In genomic region chr8:128320797-128321196, GRCm38 (mm10) we compare ENCODE assay signal across 14 mouse cellular contexts. TPM values are rescaled to one million over a fixed set of nuclear protein-coding genes. Genes with fewer than 3 reads are reported as not detected.
DNase-seq lines count a peak whose midpoint lies in the region.
"Had no signal": no experiment of that assay in that cellular context is flagged by ENCODE, and none has a peak within 500 bp of the region (broad histone marks: within the 10 kb centered on the region; RNA-seq: fewer than 3 reads in every experiment).

No protein-coding gene starts in this region.

- peak; percentile 14 for DNase-seq in CD4-positive helper T cell, adult 2 months (ENCODE audit: low read depth, low spot score)
- DNase-seq in T-cell, adult 2 months (ENCODE audit: low spot score): peak; percentile 1
- peak; percentile 27 for DNase-seq in induced T-regulatory cell, adult 2 months (ENCODE audit: low read depth)
- DNase-seq in naive thymus-derived CD4-positive, alpha-beta T cell, adult 2 months (ENCODE audit: low read depth): peak; percentile 48
- no peak for DNase-seq in adrenal gland, postnatal 25 days
- DNase-seq in frontal cortex, postnatal 25 days (ENCODE audit: low spot score in 2 of 2): no peak
- no peak for DNase-seq in cerebellum, adult 11-12 months
- DNase-seq: adrenal gland, postnatal 14 days; cerebellum, adult 2 months; cerebellum, postnatal 10 days; embryo, embryonic 11 days; gastrocnemius, postnatal 10 days; heart, postnatal 36 days; kidney, adult 18-20 months had no signal

RNA-seq across cellular contexts. Expression of gene Nrp1, which starts 37.6 kb away (rescaled TPM):
- total RNA-seq in adrenal gland, postnatal 25 days (2021): 115 and 135 TPM in 2 replicates

Comparison
In these comparisons a context has a peak if more than half of its experiments do, and no peak if none do; other contexts are left out.
1. DNase-seq: peak in CD4-positive helper T cell, adult 2 months (single experiment), T-cell, adult 2 months (single experiment), induced T-regulatory cell, adult 2 months (single experiment) and naive thymus-derived CD4-positive, alpha-beta T cell, adult 2 months (single experiment); none in adrenal gland, postnatal 25 days (single experiment), frontal cortex, postnatal 25 days (0 of 2) and cerebellum, adult 11-12 months (single experiment).